Mouse (Mus musculus): ENCODE measurements around the gene Dnah17.

Gene Dnah17

GRCm38 (mm10) chr11:117993190-117994175, 137.0 kb downstream of the Dnah17 start:
- no peak for DNase-seq

GRCm38 (mm10) chr11:117991502-117992470, 138.6 kb downstream of the Dnah17 start:
- no peak for DNase-seq

DNA sequence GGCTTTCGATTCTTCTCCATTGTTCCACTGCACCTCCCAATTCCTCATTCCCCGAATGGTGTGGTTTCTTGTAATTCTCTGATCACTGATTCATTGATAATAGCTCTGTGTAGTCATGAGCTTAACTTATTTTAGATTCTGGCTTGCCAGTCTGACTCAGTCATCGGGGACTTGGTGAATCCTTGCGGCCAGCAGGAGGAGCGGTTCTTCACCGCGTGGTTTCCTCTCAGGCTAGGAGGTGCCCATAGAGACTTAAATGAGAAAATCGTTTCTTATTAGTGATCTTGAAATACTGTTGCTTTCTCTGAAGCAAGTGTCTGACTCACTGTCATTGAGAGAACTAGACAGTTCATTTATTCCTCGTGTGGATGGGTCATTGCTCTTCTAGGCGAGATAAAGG, 140.5 kb downstream of the Dnah17 start:
- no peak for DNase-seq

GRCm38 (mm10) chr11:117989241-117989640, 141.2 kb downstream of the Dnah17 start:
- no peak for DNase-seq

DNA sequence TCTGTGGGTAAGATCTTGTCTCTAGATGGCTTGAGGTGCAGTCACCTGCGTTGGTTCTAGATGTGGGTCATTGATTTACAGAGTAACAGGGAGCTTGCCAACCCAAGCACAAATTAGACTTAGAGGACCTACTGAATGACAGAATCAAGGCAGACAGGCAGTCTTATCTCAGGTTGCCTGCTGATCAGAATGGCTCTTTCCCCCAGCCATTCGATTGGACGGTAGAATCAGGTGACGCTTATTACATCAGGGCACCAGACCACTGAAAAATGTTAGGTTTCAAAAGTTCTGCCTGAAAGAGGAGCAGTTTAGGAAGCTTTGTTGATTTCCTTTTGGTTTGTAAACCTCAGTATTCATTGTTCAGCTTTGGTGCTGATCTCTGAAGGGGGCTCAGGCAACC, 142.5 kb downstream of the Dnah17 start:
- DNase-seq = no peak

DNA sequence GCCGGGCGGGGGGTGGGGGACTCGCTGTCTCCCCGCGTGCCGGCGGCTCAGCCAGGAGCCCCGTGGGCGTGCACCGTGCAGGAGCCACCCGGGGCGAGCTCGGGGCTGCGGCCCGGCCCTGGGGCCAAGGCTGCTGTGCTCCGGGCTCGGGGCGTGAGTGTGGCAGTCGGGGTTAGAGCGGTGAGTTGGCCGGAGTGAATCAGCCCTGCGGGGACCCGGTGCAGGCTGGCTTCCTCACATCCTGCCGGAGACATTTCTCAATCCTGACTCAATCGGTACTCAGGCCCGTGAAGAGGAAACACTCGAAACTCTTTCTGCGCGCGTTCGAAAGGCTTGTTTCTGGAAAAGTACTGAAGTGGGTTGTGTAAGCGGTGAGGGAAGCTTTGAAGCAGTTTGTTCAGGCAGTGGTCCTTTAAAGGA, 143.4 kb downstream of the Dnah17 start:
- DNase-seq = no peak

DNA sequence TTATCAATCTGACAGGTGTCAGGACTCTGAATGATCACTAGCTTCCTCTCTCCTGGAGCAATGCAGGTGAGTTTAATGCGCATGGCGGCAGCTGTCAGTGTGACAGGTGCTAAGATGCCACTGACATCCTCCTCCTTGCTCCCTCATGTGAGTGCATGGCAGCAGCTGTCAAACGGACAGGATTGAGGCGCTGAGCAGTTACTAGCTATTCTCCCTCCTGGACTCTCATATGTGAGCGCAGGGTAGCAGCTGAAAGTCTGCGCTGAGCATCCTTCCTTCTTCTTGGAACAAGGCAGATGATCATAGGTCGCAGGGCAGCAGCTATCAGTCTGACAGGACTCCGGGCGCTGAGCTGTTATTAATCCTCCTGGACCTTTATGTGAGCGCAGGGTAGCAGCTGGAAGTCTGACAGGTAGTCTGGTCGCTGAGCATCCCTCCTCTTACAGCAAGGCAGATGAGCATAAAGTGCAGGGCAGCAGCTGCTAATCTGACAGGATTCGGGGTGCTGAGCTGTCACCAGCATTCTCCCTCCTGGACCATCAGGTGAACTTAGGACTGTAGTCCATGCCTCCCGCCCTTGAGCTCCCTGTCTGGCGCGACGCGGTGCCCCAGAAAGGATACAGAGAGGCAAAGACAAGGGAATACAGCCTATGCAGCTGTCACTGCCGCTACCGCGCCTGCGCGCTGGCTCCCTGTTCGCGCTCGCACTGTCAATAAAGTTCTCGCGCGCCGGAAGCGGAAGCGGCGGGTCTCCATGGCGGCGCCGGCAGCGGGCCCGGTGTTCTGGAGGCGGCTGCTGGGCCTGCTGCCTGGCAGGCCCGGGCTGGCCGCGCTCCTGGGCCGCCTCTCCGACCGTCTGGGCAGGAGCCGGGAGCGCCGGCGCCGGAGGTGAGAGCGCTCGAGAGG, 144.1 kb downstream of the Dnah17 start, which contains the start of gene Pgs1:
TSS of gene Pgs1 (plus strand) at position 167 of the 906 bp plus-strand sequence.
- peak; percentile 92 for DNase-seq

- DNase-seq = no peak
These were observed 146.7 kb downstream of the Dnah17 start for GRCm38 (mm10) chr11:117983770-117984169.

DNA sequence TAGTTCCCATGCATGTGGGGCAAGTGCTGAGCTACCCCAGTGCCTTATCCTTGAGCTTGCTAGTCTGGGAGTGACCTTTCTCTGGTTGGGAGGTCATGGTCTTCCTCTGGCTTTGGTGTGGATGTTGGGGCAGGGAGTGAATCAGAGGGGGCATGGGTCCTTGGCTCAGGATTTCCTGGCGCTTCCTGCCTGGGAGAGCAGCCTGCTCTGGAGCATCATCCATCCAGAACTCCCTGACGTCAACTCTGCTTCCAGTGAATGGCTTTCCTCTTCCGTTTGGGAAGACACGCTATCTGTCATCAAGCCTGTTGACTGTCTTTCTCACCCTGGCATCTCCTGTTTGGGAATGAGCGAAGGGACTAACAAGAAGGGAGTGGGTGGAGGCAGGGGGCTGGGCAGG, 148.0 kb downstream of the Dnah17 start:
- no peak for DNase-seq

DNA sequence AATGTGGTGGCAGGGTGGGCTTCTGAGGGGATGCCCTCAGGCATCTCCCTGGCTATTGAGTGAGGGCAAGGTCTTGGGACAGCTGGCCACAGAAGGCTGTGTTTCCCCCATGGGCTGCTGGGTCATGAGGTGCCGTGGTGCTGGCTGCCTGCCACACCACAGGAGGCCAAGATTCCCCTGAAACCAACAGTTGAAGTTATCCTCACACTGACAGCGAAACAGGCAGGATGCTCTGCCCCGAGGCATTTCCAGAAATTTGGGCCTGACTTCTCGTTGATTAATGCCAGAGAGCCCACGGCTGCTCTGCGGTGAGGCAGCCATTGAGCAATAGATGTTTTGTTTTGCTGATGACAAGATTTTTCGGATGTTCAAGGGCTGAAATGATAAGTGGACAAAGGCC, 151.0 kb downstream of the Dnah17 start:
- no peak for DNase-seq

DNA sequence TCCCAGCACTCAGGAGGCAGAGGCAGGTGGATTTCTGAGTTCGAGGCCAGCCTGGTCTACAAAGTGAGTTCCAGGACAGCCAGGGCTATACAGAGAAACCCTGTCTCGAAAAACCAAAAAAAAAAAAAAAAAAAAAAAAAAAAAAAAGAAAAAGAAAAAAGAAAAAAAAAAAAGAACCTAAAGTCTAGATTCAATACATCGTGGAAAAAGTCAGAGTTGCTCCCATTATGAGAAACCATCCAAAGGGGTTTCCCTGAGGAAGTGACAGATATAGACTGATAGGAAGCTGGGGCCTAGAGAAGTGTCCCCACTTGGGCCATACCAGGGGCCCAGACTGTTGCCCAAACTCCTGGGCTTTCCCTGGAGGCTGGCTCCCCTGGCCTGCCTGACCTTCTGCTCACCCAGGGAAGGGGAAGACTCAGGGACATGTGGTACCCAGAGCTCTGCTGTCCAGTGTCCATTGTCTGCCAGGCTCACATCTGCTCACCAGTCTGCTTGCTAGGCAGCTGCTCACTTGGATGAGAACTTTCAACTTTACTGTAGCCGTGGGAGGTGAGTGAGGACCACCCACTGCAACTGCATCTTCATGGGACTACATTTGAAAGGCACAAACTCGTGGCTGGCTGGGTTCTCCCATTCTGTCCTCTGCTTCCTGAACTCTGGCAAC, 152.6 kb downstream of the Dnah17 start:
- DNase-seq = no peak

DNA sequence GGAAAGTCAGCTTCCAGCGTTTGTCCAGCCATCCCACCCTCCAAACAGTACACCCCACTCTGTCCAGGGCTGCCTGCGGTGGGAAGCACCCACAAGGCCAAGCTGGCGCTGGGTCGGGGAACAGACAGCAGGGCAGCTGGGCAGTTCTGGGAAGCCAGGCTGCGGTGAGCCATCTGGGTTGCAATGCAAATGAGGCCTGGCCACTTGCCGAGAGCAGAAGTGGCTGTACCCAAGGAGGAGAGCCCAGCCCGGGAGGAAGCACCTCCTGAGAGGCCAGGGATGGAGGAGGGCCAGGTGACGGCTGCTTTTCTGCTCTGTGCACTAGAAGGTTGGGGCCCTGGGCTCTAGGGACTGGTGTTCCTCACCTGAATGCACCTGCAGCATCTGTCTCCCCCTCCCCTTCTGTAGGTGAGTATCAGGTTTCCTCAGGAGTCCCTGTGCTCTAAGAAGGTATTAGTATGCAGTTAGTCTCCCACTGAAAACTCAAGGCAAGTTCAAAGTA, 154.3 kb downstream of the Dnah17 start:
- peak; percentile 58 for DNase-seq

DNA sequence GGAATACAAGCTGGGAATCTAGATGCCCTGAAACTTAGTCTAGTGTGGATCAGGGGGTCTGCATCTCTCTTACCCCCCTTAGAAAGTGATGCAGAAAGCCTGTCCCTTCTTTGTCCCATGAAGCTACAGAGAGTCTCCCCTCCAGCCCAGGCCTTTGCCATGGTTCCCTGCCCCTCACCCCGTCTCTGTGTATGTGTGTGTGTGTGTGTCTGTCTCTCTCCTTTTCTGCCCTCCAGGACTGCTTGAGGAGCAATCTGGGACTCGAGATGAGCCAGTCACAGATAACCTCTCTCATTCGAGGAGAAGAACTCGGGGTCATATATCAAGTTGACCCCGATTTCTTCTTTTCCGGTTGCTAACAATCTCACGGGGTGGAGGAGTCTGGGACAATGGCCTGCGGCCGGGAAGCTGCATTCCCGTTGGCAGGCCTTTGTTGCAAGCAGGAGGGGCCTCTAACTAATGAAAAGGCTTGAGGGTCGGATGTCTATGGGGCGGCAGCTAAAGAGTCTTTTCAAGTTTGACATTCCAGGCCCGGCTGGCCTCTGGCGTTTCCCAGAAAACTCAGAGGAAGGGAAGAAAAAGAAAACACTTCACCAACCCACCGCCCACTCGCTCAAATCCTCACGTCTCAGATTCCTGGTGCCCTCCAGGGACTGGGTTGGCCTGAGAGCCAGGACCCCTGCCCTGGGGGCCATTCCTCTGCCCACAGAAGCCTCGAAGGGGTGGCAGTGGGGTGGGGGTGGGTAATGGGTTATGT, 155.0 kb downstream of the Dnah17 start:
- DNase-seq = no peak

GRCm38 (mm10) chr11:117974327-117975125, 155.9 kb downstream of the Dnah17 start:
- no peak for DNase-seq

GRCm38 (mm10) chr11:117973569-117973968, 156.9 kb downstream of the Dnah17 start:
- no peak for DNase-seq

- DNase-seq = no peak
These were observed 157.5 kb downstream of the Dnah17 start for GRCm38 (mm10) chr11:117972656-117973558.
